Mouse (Mus musculus): ENCODE measurements around the gene Chil3. TPM values are rescaled to one million over a fixed set of nuclear protein-coding genes. Genes with fewer than 3 reads are reported as not detected.
A peak's percentile ranks its signal among the peaks of the same experiment; 100 is the strongest.

Chil3 gene
- polyA plus RNA-seq, 1 experiment from 2014 or later: 0.24 TPM

GRCm38 (mm10) chr3:106144081-106144480, 23.3 kb downstream of the Chil3 start:
- Histone ChIP-seq H3K9me3 (ENCODE audit: control insufficient read depth, low read length) (peaks cover 5% of the 10 kb centered on the region; the same call in 1 of the 2 replicates), H3K36me3 (ENCODE audit: control insufficient read depth, insufficient read depth, low read length) (no peaks in the 10 kb centered on the region), H3K4me2 (replicated peaks; ENCODE audit: low read depth) (no peak overlapping the region), H3K9ac (ENCODE audit: low read length) (no peak overlapping the region), H3K27ac (replicated peaks) (no peak overlapping the region), H3K4me3 (ENCODE audit: low read depth, low read length) (no peak overlapping the region), H3K4me1 (replicated peaks; ENCODE audit: control insufficient read depth, insufficient read depth) (no peaks in the 10 kb centered on the region), H3K27me3 (ENCODE audit: control insufficient read depth, insufficient read depth, low read length) (no peaks in the 10 kb centered on the region)
- DNase-seq (ENCODE audit: low spot score) (no peak), ATAC-seq (ENCODE audit: low FRiP score, low TSS enrichment) (no peak)
- TF ChIP-seq CTCF (IDR thresholded peaks at IDR 0.05; ENCODE audit: low read depth): no peak
- TF ChIP-seq EP300 (optimal IDR thresholded peaks at IDR 0.05): no peak
- 85% methylated on average over 10 of the region's 10 CpGs for WGBS

GRCm38 (mm10) chr3:106131690-106132089, 35.7 kb downstream of the Chil3 start:
- H3K4me1 ChIP-seq (replicated peaks; ENCODE audit: control insufficient read depth, insufficient read depth): no peaks in the 10 kb centered on the region
- H3K9me3 ChIP-seq (ENCODE audit: control insufficient read depth, low read length): 0 out of 2 replicates have a peak, but pooled peaks cover 3% of the 10 kb centered on the region
- no peaks in the 10 kb centered on the region for H3K27me3 ChIP-seq (ENCODE audit: control insufficient read depth, insufficient read depth, low read length)
- 63% methylated on average over 5 of the region's 5 CpGs for WGBS
- H3K27ac ChIP-seq (replicated peaks): no peak overlapping the region
- no peaks in the 10 kb centered on the region for H3K36me3 ChIP-seq (ENCODE audit: control insufficient read depth, insufficient read depth, low read length)
- H3K4me3 ChIP-seq (ENCODE audit: low read depth, low read length): no peak overlapping the region
- no peak overlapping the region for H3K9ac ChIP-seq (ENCODE audit: low read length)
- TF ChIP-seq CTCF (IDR thresholded peaks at IDR 0.05; ENCODE audit: low read depth): no peak
- TF ChIP-seq EP300 (optimal IDR thresholded peaks at IDR 0.05): no peak
- no peak for ATAC-seq (ENCODE audit: low FRiP score, low TSS enrichment)
- H3K4me2 ChIP-seq (replicated peaks; ENCODE audit: low read depth): no peak overlapping the region
- no peak for DNase-seq (ENCODE audit: low spot score)

- H3K9me3 ChIP-seq (ENCODE audit: control insufficient read depth, low read length): 0 out of 2 replicates have a peak, but pooled peaks cover 3% of the 10 kb centered on the region
- WGBS: 80% methylated on average over 4 of the region's 4 CpGs
- ATAC-seq (ENCODE audit: low FRiP score, low TSS enrichment): 0 out of 2 replicates have a peak, but pooled peaks have one; percentile 35
Observed at GRCm38 (mm10) chr3:106128807-106129493, 38.4 kb downstream of the Chil3 start.

GRCm38 (mm10) chr3:106126999-106127398, 40.4 kb downstream of the Chil3 start:
- TF ChIP-seq CTCF (IDR thresholded peaks at IDR 0.05; ENCODE audit: low read depth) (no peak), EP300 (optimal IDR thresholded peaks at IDR 0.05) (no peak)
- no peaks in the 10 kb centered on the region for H3K27me3 ChIP-seq (ENCODE audit: control insufficient read depth, insufficient read depth, low read length)
- 0 out of 2 replicates have a peak, but pooled peaks have one; percentile 15 for ATAC-seq (ENCODE audit: low FRiP score, low TSS enrichment)
- no peaks in the 10 kb centered on the region for H3K36me3 ChIP-seq (ENCODE audit: control insufficient read depth, insufficient read depth, low read length)
- no peak for DNase-seq (ENCODE audit: low spot score)
- H3K9ac ChIP-seq (ENCODE audit: low read length): no peak overlapping the region
- no peak overlapping the region for H3K4me2 ChIP-seq (replicated peaks; ENCODE audit: low read depth)
- no peak overlapping the region for H3K4me3 ChIP-seq (ENCODE audit: low read depth, low read length)
- H3K27ac ChIP-seq (replicated peaks): no peak overlapping the region
- H3K9me3 ChIP-seq (ENCODE audit: control insufficient read depth, low read length): 0 out of 2 replicates have a peak, but pooled peaks cover 5% of the 10 kb centered on the region
- no peaks in the 10 kb centered on the region for H3K4me1 ChIP-seq (replicated peaks; ENCODE audit: control insufficient read depth, insufficient read depth)

More at GRCm38 (mm10) chr3:106128807-106129493, 38.4 kb downstream of the Chil3 start:
- no peak for DNase-seq (ENCODE audit: low spot score)
- Histone ChIP-seq H3K9ac (ENCODE audit: low read length) (no peak overlapping the region), H3K4me1 (replicated peaks; ENCODE audit: control insufficient read depth, insufficient read depth) (no peaks in the 10 kb centered on the region), H3K4me3 (ENCODE audit: low read depth, low read length) (no peak overlapping the region), H3K36me3 (ENCODE audit: control insufficient read depth, insufficient read depth, low read length) (no peaks in the 10 kb centered on the region), H3K4me2 (replicated peaks; ENCODE audit: low read depth) (no peak overlapping the region), H3K27ac (replicated peaks) (no peak overlapping the region), H3K27me3 (ENCODE audit: control insufficient read depth, insufficient read depth, low read length) (no peaks in the 10 kb centered on the region)
- TF ChIP-seq CTCF (IDR thresholded peaks at IDR 0.05; ENCODE audit: low read depth): no peak
- no peak for TF ChIP-seq EP300 (optimal IDR thresholded peaks at IDR 0.05)

- WGBS: 79% methylated on average over 3 of the region's 3 CpGs
- H3K4me1 ChIP-seq (replicated peaks; ENCODE audit: control insufficient read depth, insufficient read depth): no peaks in the 10 kb centered on the region
- no peak within 1 kb of the TSS for H3K9ac ChIP-seq (ENCODE audit: low read length)
- no peak for ATAC-seq (ENCODE audit: low FRiP score, low TSS enrichment)
- no peaks in the 10 kb centered on the region for H3K27me3 ChIP-seq (ENCODE audit: control insufficient read depth, insufficient read depth, low read length)
- H3K4me3 ChIP-seq (ENCODE audit: low read depth, low read length): no peak within 1 kb of the TSS
- H3K36me3 ChIP-seq (ENCODE audit: control insufficient read depth, insufficient read depth, low read length): no peaks in the 10 kb centered on the region
- H3K4me2 ChIP-seq (replicated peaks; ENCODE audit: low read depth): no peak within 1 kb of the TSS
- no peaks in the 10 kb centered on the region for H3K9me3 ChIP-seq (ENCODE audit: control insufficient read depth, low read length)
- TF ChIP-seq CTCF (IDR thresholded peaks at IDR 0.05; ENCODE audit: low read depth) (no peak), EP300 (optimal IDR thresholded peaks at IDR 0.05) (no peak)
- H3K27ac ChIP-seq (replicated peaks): no peak within 1 kb of the TSS
- no peak for DNase-seq (ENCODE audit: low spot score)
Observed at GRCm38 (mm10) chr3:106112929-106113328, 54.4 kb downstream of the Chil3 start, which contains the start of gene Chia1. Gene Chia1 (plus strand): TSS chr3:106113229.

Other genes starting within 250 kb of the Chil3 start
- gene I830077J02Rik, start 234.9 kb downstream of the Chil3 start, polyA plus RNA-seq (2015; fragmentation: Nextera tagmentation; extraction: Ambion mirVana): 0.63 and 1.2 TPM in 2 replicates
- 52.7 and 54.4 TPM in 2 replicates for gene Wdr77, start 208.2 kb downstream of the Chil3 start, polyA plus RNA-seq (2015; fragmentation: Nextera tagmentation; extraction: Ambion mirVana)
- 406 and 414 TPM in 2 replicates for gene Atp5f1, start 207.5 kb downstream of the Chil3 start, polyA plus RNA-seq (2015; fragmentation: Nextera tagmentation; extraction: Ambion mirVana)
- gene Ovgp1, start 193.9 kb downstream of the Chil3 start, polyA plus RNA-seq (2015; fragmentation: Nextera tagmentation; extraction: Ambion mirVana): 0.54 and 0.56 TPM in 2 replicates
- gene Pifo, start 152.9 kb downstream of the Chil3 start, polyA plus RNA-seq (2015; fragmentation: Nextera tagmentation; extraction: Ambion mirVana): not detected in 2 replicates
- 0.17 TPM in 1 of 2 replicates, not detected in the other for gene Chil5, start 134.8 kb downstream of the Chil3 start, polyA plus RNA-seq (2015; fragmentation: Nextera tagmentation; extraction: Ambion mirVana)
- gene Chia1, start 54.3 kb downstream of the Chil3 start, polyA plus RNA-seq (2015; fragmentation: Nextera tagmentation; extraction: Ambion mirVana): 1.5 and 1.9 TPM in 2 replicates
- 1.0 and 1.2 TPM in 2 replicates for gene Chil4, start 51.9 kb upstream of the Chil3 start, polyA plus RNA-seq (2015; fragmentation: Nextera tagmentation; extraction: Ambion mirVana)
- 0.07 TPM in 1 of 2 replicates, not detected in the other for gene Chil6, start 238.6 kb upstream of the Chil3 start, polyA plus RNA-seq (2015; fragmentation: Nextera tagmentation; extraction: Ambion mirVana)